Mouse (Mus musculus): ENCODE data around the gene Lmnb2. TPM values are rescaled to one million over a fixed set of nuclear protein-coding genes. Genes with fewer than 3 reads are reported as not detected.

Lmnb2 gene
- polyA plus RNA-seq, 1 experiment, result 66.4 TPM

DNA sequence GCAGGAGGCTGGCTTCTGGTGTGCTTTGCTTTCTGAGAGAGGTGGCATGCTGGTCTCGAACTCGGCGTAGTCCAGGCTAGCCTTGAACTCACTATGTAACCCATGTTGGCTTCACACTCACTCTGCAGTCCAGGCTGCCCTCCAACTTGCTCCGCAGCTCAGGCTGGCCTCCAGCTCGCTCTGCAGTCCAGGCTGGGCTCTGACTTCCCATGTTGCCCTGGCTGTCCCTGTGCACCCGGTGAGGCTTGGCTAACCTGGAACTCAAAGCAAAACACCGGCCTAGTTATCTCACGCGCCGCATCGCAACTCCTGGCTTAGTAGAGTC, 62.3 kb downstream of the Lmnb2 start:
- peaks cover 73% of the 10 kb centered on the region for H3K79me2 ChIP-seq (ENCODE audit: control insufficient read depth, insufficient read depth)
- H3ac ChIP-seq (ENCODE audit: control insufficient read depth, insufficient read length, low read depth), result peak overlapping the region; percentile 80
- no peaks in the 10 kb centered on the region for H3K27me3 ChIP-seq (ENCODE audit: control insufficient read depth, insufficient read depth, insufficient read length)
- H3K36me3 ChIP-seq (ENCODE audit: control insufficient read depth, insufficient read depth), result peaks cover 27% of the 10 kb centered on the region
- TF ChIP-seq MAX (IDR thresholded peaks at IDR 0.05) (no peak), CEBPB (IDR thresholded peaks at IDR 0.05; ENCODE audit: low read depth) (no peak), CTCF (IDR thresholded peaks at IDR 0.05; ENCODE audit: control insufficient read depth, insufficient read depth, insufficient read length) (no peak), MYOG (IDR thresholded peaks at IDR 0.05; ENCODE audit: control insufficient read depth, extremely low read depth, insufficient read length) (no peak), USF1 (IDR thresholded peaks at IDR 0.05; ENCODE audit: low read depth) (no peak), MYOD1 (IDR thresholded peaks at IDR 0.05; ENCODE audit: control insufficient read depth, insufficient read length, low read depth) (no peak), FOSL1 (IDR thresholded peaks at IDR 0.05; ENCODE audit: insufficient read depth, low read length, poor library complexity, severe bottlenecking) (no peak)
- peaks cover 35% of the 10 kb centered on the region for H3K79me3 ChIP-seq (ENCODE audit: low read depth)
- H3K4me3 ChIP-seq (ENCODE audit: insufficient read depth, poor library complexity, severe bottlenecking), result peak overlapping the region; percentile 98

DNA sequence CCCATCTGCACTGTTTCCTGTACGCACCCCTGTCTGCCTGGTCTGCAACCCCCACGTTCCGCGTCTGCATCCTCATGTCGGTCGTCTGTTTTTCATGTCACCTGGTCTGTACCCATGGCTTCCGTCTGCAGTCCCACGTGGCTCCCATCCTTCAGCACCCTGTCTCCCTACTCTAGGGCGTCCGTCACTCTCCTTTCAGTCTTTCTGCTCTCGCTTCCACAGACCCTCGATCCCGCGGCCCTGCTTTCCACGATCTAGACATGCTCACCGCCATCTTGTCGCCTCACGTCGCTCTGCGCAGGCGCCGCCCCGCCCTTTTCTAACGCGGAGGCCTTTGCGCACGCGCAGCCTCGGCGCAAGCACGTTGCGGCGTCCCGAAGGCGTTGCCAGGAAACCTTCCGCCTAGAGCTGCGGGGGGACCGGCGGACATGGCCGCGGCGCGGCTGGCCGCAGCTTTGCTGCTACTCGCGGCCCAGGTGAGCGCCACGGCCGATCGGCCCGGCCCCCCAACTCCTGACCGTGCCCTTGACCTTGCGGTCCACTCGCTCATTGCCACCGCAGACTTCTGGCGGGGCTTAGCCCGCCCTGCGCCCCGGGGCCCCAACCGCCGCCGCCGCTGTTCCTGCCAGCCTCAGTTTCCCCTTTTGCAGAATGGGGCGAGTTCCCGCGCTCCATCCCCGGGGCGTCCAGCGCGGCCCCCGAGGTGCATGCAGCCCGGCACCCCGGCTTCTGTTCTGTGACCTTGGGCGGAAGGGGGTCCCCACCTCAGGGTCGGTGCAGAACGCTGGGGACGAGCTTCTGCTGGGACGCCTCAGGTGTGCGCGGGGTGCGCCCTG, 62.9 kb downstream of the Lmnb2 start, which contains the start of the genes Lsm7 and Sppl2b:
Gene Lsm7 (minus strand): TSS at position 297 of the 836 bp plus-strand sequence.
Gene Sppl2b (plus strand): TSS at position 363 of the 836 bp plus-strand sequence.
- peak within 1 kb of the TSS; percentile 98 for H3ac ChIP-seq (ENCODE audit: control insufficient read depth, insufficient read length, low read depth)
- H3K4me3 ChIP-seq (ENCODE audit: insufficient read depth, poor library complexity, severe bottlenecking), result peak within 1 kb of the TSS; percentile 98
- peaks cover 73% of the 10 kb centered on the region for H3K79me2 ChIP-seq (ENCODE audit: control insufficient read depth, insufficient read depth)
- no peaks in the 10 kb centered on the region for H3K27me3 ChIP-seq (ENCODE audit: control insufficient read depth, insufficient read depth, insufficient read length)
- peaks cover 35% of the 10 kb centered on the region for H3K79me3 ChIP-seq (ENCODE audit: low read depth)
- H3K36me3 ChIP-seq (ENCODE audit: control insufficient read depth, insufficient read depth), result peaks cover 29% of the 10 kb centered on the region
- TF ChIP-seq FOSL1 (IDR thresholded peaks at IDR 0.05; ENCODE audit: insufficient read depth, low read length, poor library complexity, severe bottlenecking) (no peak), MYOD1 (IDR thresholded peaks at IDR 0.05; ENCODE audit: control insufficient read depth, insufficient read length, low read depth) (no peak), MAX (IDR thresholded peaks at IDR 0.05) (no peak), CEBPB (IDR thresholded peaks at IDR 0.05; ENCODE audit: low read depth) (no peak)

Other genes with a start within 250 kb of the Lmnb2 start
- gene Mknk2, start 240.1 kb downstream of the Lmnb2 start, polyA plus RNA-seq (2012; fragmentation: generic; extraction: Trizol), result 61.4 TPM
- gene Mob3a, start 216.3 kb downstream of the Lmnb2 start, polyA plus RNA-seq (2012; fragmentation: generic; extraction: Trizol), result 34.2 TPM
- 0.43 TPM for gene Izumo4, start 216.1 kb downstream of the Lmnb2 start, polyA plus RNA-seq (2012; fragmentation: generic; extraction: Trizol)
- 51.3 TPM for gene Ap3d1, start 176.0 kb downstream of the Lmnb2 start, polyA plus RNA-seq (2012; fragmentation: generic; extraction: Trizol)
- 19.1 TPM for gene Dot1l, start 163.0 kb downstream of the Lmnb2 start, polyA plus RNA-seq (2012; fragmentation: generic; extraction: Trizol)
- 106 TPM for gene Sf3a2, start 120.0 kb downstream of the Lmnb2 start, polyA plus RNA-seq (2012; fragmentation: generic; extraction: Trizol)
- gene Plekhj1, start 119.6 kb downstream of the Lmnb2 start, polyA plus RNA-seq (2012; fragmentation: generic; extraction: Trizol), result 74.8 TPM
- gene Amh, start 113.0 kb downstream of the Lmnb2 start, polyA plus RNA-seq (2012; fragmentation: generic; extraction: Trizol), result 0.87 TPM
- gene Jsrp1, start 104.7 kb downstream of the Lmnb2 start, polyA plus RNA-seq (2012; fragmentation: generic; extraction: Trizol), result 29.2 TPM
- gene Oaz1, start 91.6 kb downstream of the Lmnb2 start, polyA plus RNA-seq (2012; fragmentation: generic; extraction: Trizol), result 1,494 TPM
- gene Lingo3, start 74.2 kb downstream of the Lmnb2 start, polyA plus RNA-seq (2012; fragmentation: generic; extraction: Trizol), result 0.05 TPM
- gene Lsm7, start 63.0 kb downstream of the Lmnb2 start, polyA plus RNA-seq (2012; fragmentation: generic; extraction: Trizol), result 297 TPM
- gene Sppl2b, start 63.0 kb downstream of the Lmnb2 start, polyA plus RNA-seq (2012; fragmentation: generic; extraction: Trizol), result 31.2 TPM
- gene Tmprss9, start 46.4 kb downstream of the Lmnb2 start, polyA plus RNA-seq (2012; fragmentation: generic; extraction: Trizol), result 0.02 TPM
- 263 TPM for gene Timm13, start 17.3 kb downstream of the Lmnb2 start, polyA plus RNA-seq (2012; fragmentation: generic; extraction: Trizol)
- gene Gadd45b, start 11.8 kb upstream of the Lmnb2 start, polyA plus RNA-seq (2012; fragmentation: generic; extraction: Trizol), result 37.2 TPM
- gene Gng7, start 96.7 kb upstream of the Lmnb2 start, polyA plus RNA-seq (2012; fragmentation: generic; extraction: Trizol), result 0.25 TPM
- 0.28 TPM for gene Diras1, start 107.4 kb upstream of the Lmnb2 start, polyA plus RNA-seq (2012; fragmentation: generic; extraction: Trizol)
- gene Slc39a3, start 119.2 kb upstream of the Lmnb2 start, polyA plus RNA-seq (2012; fragmentation: generic; extraction: Trizol), result 11.6 TPM
- gene Sgta, start 141.9 kb upstream of the Lmnb2 start, polyA plus RNA-seq (2012; fragmentation: generic; extraction: Trizol), result 154 TPM
- 67.3 TPM for gene Thop1, start 151.8 kb upstream of the Lmnb2 start, polyA plus RNA-seq (2012; fragmentation: generic; extraction: Trizol)
- gene Creb3l3, start 180.6 kb upstream of the Lmnb2 start, polyA plus RNA-seq (2012; fragmentation: generic; extraction: Trizol), result 0.06 TPM
- 92.2 TPM for gene Map2k2, start 187.7 kb upstream of the Lmnb2 start, polyA plus RNA-seq (2012; fragmentation: generic; extraction: Trizol)
- 19.9 TPM for gene Zbtb7a, start 217.0 kb upstream of the Lmnb2 start, polyA plus RNA-seq (2012; fragmentation: generic; extraction: Trizol)
- gene Pias4, start 249.7 kb upstream of the Lmnb2 start, polyA plus RNA-seq (2012; fragmentation: generic; extraction: Trizol), result 31.6 TPM

Measured in C2C12 (cell line).